In the genomic region with DNA sequence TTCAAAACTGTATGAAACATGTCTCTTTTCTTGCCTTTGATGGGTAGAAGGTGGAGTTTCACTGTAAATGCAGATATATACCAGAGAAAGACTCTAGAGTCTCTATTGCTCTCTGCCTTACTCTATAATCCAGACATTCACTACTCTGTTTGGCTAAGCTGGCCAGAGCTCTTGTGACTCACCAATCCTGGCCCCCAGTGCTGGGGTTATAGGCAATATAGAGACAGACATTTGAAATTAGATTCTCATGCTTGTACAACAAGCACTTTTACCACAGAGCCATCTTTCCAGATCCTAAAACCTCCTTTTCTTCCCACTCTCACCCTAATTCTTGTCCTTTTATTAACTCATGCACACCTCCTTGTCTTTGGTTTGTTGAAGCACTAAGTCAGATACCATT, we compare ENCODE assay signal across 25 mouse cellular contexts.
"Had no signal": no experiment of that assay in that cellular context is flagged by ENCODE, and none has a peak within 500 bp of the region (broad histone marks: within the 10 kb centered on the region; RNA-seq: fewer than 3 reads in every experiment).

No protein-coding gene starts in this region.

- H3K27me3 ChIP-seq: embryonic facial prominence, embryonic 12.5 days; embryonic facial prominence, embryonic 13.5 days; embryonic facial prominence, embryonic 15.5 days; forebrain, embryonic 12.5 days; forebrain, embryonic 13.5 days; forebrain, embryonic 15.5 days had no signal

- DNase-seq: cerebellum, adult 9-10 months; cerebellum, adult 9-11 months; cerebellum, postnatal 10 days; cerebellum, postnatal 14 days; cerebellum, postnatal 25 days; cerebellum, postnatal 36 days; embryo, embryonic 11 days; forebrain, postnatal 0 days; gastrocnemius, postnatal 10 days; gastrocnemius, postnatal 25 days; gastrocnemius, postnatal 36 days; heart, adult 18-20 months; heart, adult 2 months had no signal

- H3K4me3 ChIP-seq: embryonic facial prominence, embryonic 10.5 days; embryonic facial prominence, embryonic 12.5 days; embryonic facial prominence, embryonic 13.5 days; embryonic facial prominence, embryonic 15.5 days; erythroblast, embryonic 14.5 days; forebrain, embryonic 10.5 days; forebrain, embryonic 12.5 days; forebrain, embryonic 13.5 days; forebrain, embryonic 15.5 days; heart, adult 2 months; heart, embryonic 10.5 days had no signal

- H3K9me3 ChIP-seq: embryonic facial prominence, embryonic 10.5 days; embryonic facial prominence, embryonic 12.5 days; embryonic facial prominence, embryonic 13.5 days; embryonic facial prominence, embryonic 15.5 days; forebrain, embryonic 10.5 days; forebrain, embryonic 12.5 days; forebrain, embryonic 13.5 days; forebrain, embryonic 15.5 days; heart, embryonic 10.5 days had no signal

- H3K4me2 ChIP-seq: embryonic facial prominence, embryonic 12.5 days; embryonic facial prominence, embryonic 13.5 days; embryonic facial prominence, embryonic 15.5 days; forebrain, embryonic 12.5 days; forebrain, embryonic 13.5 days; forebrain, embryonic 15.5 days had no signal

- ATAC-seq: forebrain, embryonic 13.5 days; forebrain, embryonic 14.5 days; forebrain, embryonic 15.5 days; forebrain, embryonic 16.5 days; forebrain, postnatal 0 days had no signal

- H3K9ac ChIP-seq: embryonic facial prominence, embryonic 12.5 days; embryonic facial prominence, embryonic 13.5 days; embryonic facial prominence, embryonic 15.5 days; forebrain, embryonic 12.5 days; forebrain, embryonic 13.5 days; forebrain, embryonic 15.5 days; forebrain, postnatal 0 days had no signal

- H3K4me1 ChIP-seq: embryonic facial prominence, embryonic 10.5 days; embryonic facial prominence, embryonic 12.5 days; embryonic facial prominence, embryonic 13.5 days; embryonic facial prominence, embryonic 15.5 days; forebrain, embryonic 10.5 days; forebrain, embryonic 12.5 days; forebrain, embryonic 13.5 days; forebrain, embryonic 15.5 days; heart, embryonic 10.5 days had no signal

- H3K27ac ChIP-seq: embryonic facial prominence, embryonic 10.5 days; embryonic facial prominence, embryonic 12.5 days; embryonic facial prominence, embryonic 13.5 days; embryonic facial prominence, embryonic 15.5 days; forebrain, embryonic 10.5 days; forebrain, embryonic 12.5 days; forebrain, embryonic 13.5 days; forebrain, embryonic 15.5 days; heart, adult 2 months; heart, embryonic 10.5 days had no signal
